Mouse (Mus musculus) lung, postnatal 0 days (tissue): ENCODE results near the gene N6amt1. TPM values are rescaled to one million over a fixed set of nuclear protein-coding genes. Genes with fewer than 3 reads are reported as not detected.

Experiments
- ATAC-seq: fragments of 200-750 bp; cut with Nextera tagmentation; 2 replicates; pipeline ENCODE4 v1.8.0; 2017; ENCODE audit warnings: moderate library complexity
- DNase-seq: peaks from one replicate; pipeline ENCODE4 v3.0.0-alpha.2; 2016; ENCODE audit warnings: low spot score
- H3K27ac ChIP-seq: fragments of 300-500 bp; sonication (generic); 2 replicates; pipeline ENCODE4 v1.5.1; 2014; ENCODE audit warnings: antibody characterized with exemption, mild to moderate bottlenecking, low read length, mixed read lengths
- H3K27me3 ChIP-seq: fragments of 300-500 bp; sonication (generic); replicated peaks from 2 replicates; pipeline ENCODE4 v1.6.1; 2014; ENCODE audit warnings: low read length, mixed read lengths; ENCODE audit not compliant: insufficient read depth
- H3K36me3 ChIP-seq: fragments of 300-500 bp; sonication (generic); 2 replicates; pipeline ENCODE4 v1.6.1; 2014; ENCODE audit warnings: low read length, mixed read lengths; ENCODE audit not compliant: insufficient read depth
- H3K4me1 ChIP-seq: fragments of 300-500 bp; sonication (generic); 2 replicates; pipeline ENCODE4 v1.6.1; 2014; ENCODE audit warnings: antibody characterized with exemption, low read depth, low read length, mixed read lengths; ENCODE audit not compliant: insufficient read depth
- H3K4me2 ChIP-seq: fragments of 300-500 bp; sonication (generic); replicated peaks from 2 replicates; pipeline ENCODE4 v1.6.1; 2014; ENCODE audit warnings: low read depth, mild to moderate bottlenecking, low read length, moderate library complexity, mixed read lengths
- H3K4me3 ChIP-seq: fragments of 300-500 bp; sonication (generic); 2 replicates; pipeline ENCODE4 v1.5.1; 2014; ENCODE audit warnings: low read depth, low read length
- H3K9ac ChIP-seq: fragments of 300-500 bp; sonication (generic); replicated peaks from 2 replicates; pipeline ENCODE4 v1.6.1; 2014; ENCODE audit warnings: low read depth, mild to moderate bottlenecking
- H3K9me3 ChIP-seq: fragments of 300-500 bp; sonication (generic); 2 replicates; pipeline ENCODE4 v1.6.1; 2016; ENCODE audit warnings: low read length, mixed read lengths
- CTCF ChIP-seq: IDR thresholded peaks from 2 replicates; pipeline ENCODE4 v1.5.1; 2016; ENCODE audit warnings: antibody characterized with exemption, mild to moderate bottlenecking
- EP300 ChIP-seq: IDR thresholded peaks from 2 replicates; pipeline ENCODE4 v1.6.1; 2016; ENCODE audit warnings: antibody characterized with exemption, mild to moderate bottlenecking, control low read depth
- WGBS: fragments of 180-500 bp; shearing (Covaris S2); extraction: QIAGEN DNeasy Blood & Tissue Kit; methylation state at CpG from one replicate; pipeline ENCODE4 v1.1.7; 2014; 5-methylcytosine and 5-hydroxymethylcytosine counted together
- polyA plus RNA-seq: library from polyadenylated mRNA; unstranded; fragments of >200 nt; fragmentation: Nextera tagmentation; extraction: Ambion mirVana; gene quantifications from 2 replicates; pipeline ENCODE4 v1.2.1, GENCODE M21; 2015

N6amt1 gene
- polyA plus RNA-seq, 1 experiment from 2014 or later, result 23.4 TPM

GRCm38 (mm10) chr16:87319541-87320251 is 34.3 kb upstream of the N6amt1 start:
- peak; percentile 91 for ATAC-seq

GRCm38 (mm10) chr16:87320252-87320555 is 33.8 kb upstream of the N6amt1 start:
- Histone ChIP-seq H3K4me3 (no peak overlapping the region), H3K36me3 (no peaks in the 10 kb centered on the region), H3K27ac (peak overlapping the region; percentile 43), H3K4me2 (no peak overlapping the region), H3K27me3 (no peaks in the 10 kb centered on the region), H3K9me3 (no peaks in the 10 kb centered on the region), H3K9ac (no peak overlapping the region), H3K4me1 (0 out of 2 replicates have a peak, but pooled peaks cover 3% of the 10 kb centered on the region)
- no peak for ATAC-seq
- DNase-seq, result no peak
- 33% methylated on average over 2 of the region's 2 CpGs for WGBS
- TF ChIP-seq EP300, result no peak
- TF ChIP-seq CTCF, result no peak

More at GRCm38 (mm10) chr16:87319541-87320251, 34.3 kb upstream of the N6amt1 start:
- TF ChIP-seq EP300 (peak; percentile 86), CTCF (no peak)
- H3K4me3 ChIP-seq, result no peak overlapping the region
- H3K9me3 ChIP-seq, result no peaks in the 10 kb centered on the region
- DNase-seq, result peak; percentile 88
- H3K4me2 ChIP-seq, result no peak overlapping the region
- 0 out of 2 replicates have a peak, but pooled peaks cover 3% of the 10 kb centered on the region for H3K4me1 ChIP-seq
- no peaks in the 10 kb centered on the region for H3K27me3 ChIP-seq
- peak overlapping the region; percentile 43 for H3K27ac ChIP-seq
- H3K9ac ChIP-seq, result no peak overlapping the region
- no peaks in the 10 kb centered on the region for H3K36me3 ChIP-seq
- 52% methylated on average over 5 of the region's 5 CpGs for WGBS

GRCm38 (mm10) chr16:87324571-87324970 is 29.4 kb upstream of the N6amt1 start:
- TF ChIP-seq EP300 (no peak; the same call in 1 of the 2 replicates), CTCF (no peak)
- no peaks in the 10 kb centered on the region for H3K9me3 ChIP-seq
- H3K27ac ChIP-seq, result no peak overlapping the region
- 0 out of 2 replicates have a peak, but pooled peaks cover 3% of the 10 kb centered on the region for H3K4me1 ChIP-seq
- H3K4me2 ChIP-seq, result no peak overlapping the region
- no peak overlapping the region for H3K9ac ChIP-seq
- no peaks in the 10 kb centered on the region for H3K36me3 ChIP-seq
- 23% methylated on average over 5 of the region's 5 CpGs for WGBS
- peak; percentile 23; the same call in 1 of the 2 replicates for ATAC-seq
- H3K4me3 ChIP-seq, result no peak overlapping the region
- DNase-seq, result peak; percentile 63
- no peaks in the 10 kb centered on the region for H3K27me3 ChIP-seq

- ATAC-seq (no peak), DNase-seq (no peak)
- Histone ChIP-seq H3K4me1 (no peaks in the 10 kb centered on the region), H3K4me3 (no peak overlapping the region), H3K9ac (no peak overlapping the region), H3K36me3 (no peaks in the 10 kb centered on the region), H3K9me3 (no peaks in the 10 kb centered on the region), H3K4me2 (no peak overlapping the region), H3K27ac (no peak overlapping the region), H3K27me3 (no peaks in the 10 kb centered on the region)
- WGBS, result 90% methylated on average over 3 of the region's 3 CpGs
- no peak for TF ChIP-seq CTCF
- no peak for TF ChIP-seq EP300
Measured at GRCm38 (mm10) chr16:87329986-87330385, 24.0 kb upstream of the N6amt1 start.

- no peak overlapping the region for H3K27ac ChIP-seq
- no peaks in the 10 kb centered on the region for H3K36me3 ChIP-seq
- no peaks in the 10 kb centered on the region for H3K4me1 ChIP-seq
- 94% methylated on average over 3 of the region's 3 CpGs for WGBS
- no peak for DNase-seq
- H3K9ac ChIP-seq, result no peak overlapping the region
- H3K9me3 ChIP-seq, result no peaks in the 10 kb centered on the region
- TF ChIP-seq CTCF, result no peak
- no peak for TF ChIP-seq EP300
- ATAC-seq, result no peak
- no peak overlapping the region for H3K4me2 ChIP-seq
- H3K27me3 ChIP-seq, result no peaks in the 10 kb centered on the region
- no peak overlapping the region for H3K4me3 ChIP-seq
Measured at GRCm38 (mm10) chr16:87334756-87335155, 19.2 kb upstream of the N6amt1 start.

GRCm38 (mm10) chr16:87341043-87341572 is 12.9 kb upstream of the N6amt1 start:
- no peak for TF ChIP-seq CTCF
- no peak for TF ChIP-seq EP300
- no peaks in the 10 kb centered on the region for H3K27me3 ChIP-seq
- ATAC-seq (no peak), DNase-seq (no peak)
- no peaks in the 10 kb centered on the region for H3K4me1 ChIP-seq
- no peaks in the 10 kb centered on the region for H3K9me3 ChIP-seq
- H3K27ac ChIP-seq, result no peak overlapping the region
- no peak overlapping the region for H3K9ac ChIP-seq
- 70% methylated on average over 6 of the region's 6 CpGs for WGBS
- H3K36me3 ChIP-seq, result no peaks in the 10 kb centered on the region
- H3K4me2 ChIP-seq, result no peak overlapping the region
- no peak overlapping the region for H3K4me3 ChIP-seq
